Mouse (Mus musculus): Measurements from ENCODE around the gene Ppp1r26.
"Not testable (repeated sequence)": the region's sequence is repeated elsewhere in the genome, so short reads cannot be mapped to it uniquely, and the experiment has no call there.

The Ppp1r26 gene

GRCm38 (mm10) chr2:28440842-28441241 is 5.8 kb upstream of the Ppp1r26 start:
- in situ Hi-C loops (cut with MboI, MseI), result no loop called here

- in situ Hi-C loops (cut with MboI, MseI), result no loop called here
These were observed 1.5 kb upstream of the Ppp1r26 start for GRCm38 (mm10) chr2:28445082-28445481.

- in situ Hi-C loops (cut with MboI, MseI), result no loop called here
These were observed 452 bp upstream of the Ppp1r26 start for GRCm38 (mm10) chr2:28446181-28446514.

GRCm38 (mm10) chr2:28447315-28447670 is 693 bp downstream of the Ppp1r26 start:
- in situ Hi-C loops (cut with MboI, MseI), result no loop called here

GRCm38 (mm10) chr2:28451663-28452062 is 5.1 kb downstream of the Ppp1r26 start:
- in situ Hi-C loops (cut with MboI, MseI), result loop anchor here in 1 of 2 experiments (5.0 kb wide), 1 partner anchor 51 kb away; no protein-coding TSS in a partner anchor

GRCm38 (mm10) chr2:28453539-28453938 is 6.9 kb downstream of the Ppp1r26 start:
- in situ Hi-C loops (cut with MboI, MseI), result loop anchor here in 1 of 2 experiments (5.0 kb wide), 1 partner anchor 49 kb away; no protein-coding TSS in a partner anchor

GRCm38 (mm10) chr2:28456616-28457015 is 10.0 kb downstream of the Ppp1r26 start:
- in situ Hi-C loops (cut with MboI, MseI), result no loop called here

GRCm38 (mm10) chr2:28463919-28464318 is 17.3 kb downstream of the Ppp1r26 start:
- in situ Hi-C loops (cut with MboI, MseI), result loop anchor here in 1 of 2 experiments (5.0 kb wide), 1 partner anchor 1203 kb away; no protein-coding TSS in a partner anchor

- in situ Hi-C loops (cut with MboI, MseI), result loop anchor here in 1 of 2 experiments (5.0 kb wide), 1 partner anchor 1202 kb away; no protein-coding TSS in a partner anchor
These were observed 18.3 kb downstream of the Ppp1r26 start for GRCm38 (mm10) chr2:28464919-28465318.

GRCm38 (mm10) chr2:28465836-28466518 is 19.4 kb downstream of the Ppp1r26 start, which contains the start of gene 1700007K13Rik:
TSS of gene 1700007K13Rik (minus strand) at chr2:28466332.
- in situ Hi-C loops (cut with MboI, MseI), result no loop called here

GRCm38 (mm10) chr2:28467860-28468485 is 21.4 kb downstream of the Ppp1r26 start, which contains the start of gene Mrps2:
TSS of gene Mrps2 (plus strand) at chr2:28468066.
- in situ Hi-C loops (cut with MboI, MseI), result no loop called here

- in situ Hi-C loops (cut with MboI, MseI), result no loop called here
These were observed 22.1 kb downstream of the Ppp1r26 start for GRCm38 (mm10) chr2:28468486-28469225.

GRCm38 (mm10) chr2:28469461-28469860 is 22.9 kb downstream of the Ppp1r26 start:
- in situ Hi-C loops (cut with MboI, MseI), result no loop called here

GRCm38 (mm10) chr2:28470591-28470990 is 24.0 kb downstream of the Ppp1r26 start:
- in situ Hi-C loops (cut with MboI, MseI), result no loop called here

- in situ Hi-C loops (cut with MboI, MseI), result not testable (repeated sequence)
These were observed 25.4 kb downstream of the Ppp1r26 start for GRCm38 (mm10) chr2:28472011-28472410.

- in situ Hi-C loops (cut with MboI, MseI), result not testable (repeated sequence)
These were observed 31.4 kb downstream of the Ppp1r26 start for GRCm38 (mm10) chr2:28477993-28478392.

GRCm38 (mm10) chr2:28479208-28480204 is 32.9 kb downstream of the Ppp1r26 start:
- in situ Hi-C loops (cut with MboI, MseI), result loop anchor here in 1 of 2 experiments (10.0 kb wide), 1 partner anchor 385 kb away; no protein-coding TSS in a partner anchor

GRCm38 (mm10) chr2:28483861-28484260 is 37.3 kb downstream of the Ppp1r26 start:
- in situ Hi-C loops (cut with MboI, MseI), result loop anchor here in 1 of 2 experiments (10.0 kb wide), 1 partner anchor 389 kb away; no protein-coding TSS in a partner anchor

- in situ Hi-C loops (cut with MboI, MseI), result no loop called here
These were observed 47.9 kb downstream of the Ppp1r26 start for GRCm38 (mm10) chr2:28494521-28494920.

- in situ Hi-C loops (cut with MboI, MseI), result no loop called here
These were observed 48.7 kb downstream of the Ppp1r26 start for GRCm38 (mm10) chr2:28495207-28495756.

All from T-helper 17 cell (primary cell).